In the genomic region with DNA sequence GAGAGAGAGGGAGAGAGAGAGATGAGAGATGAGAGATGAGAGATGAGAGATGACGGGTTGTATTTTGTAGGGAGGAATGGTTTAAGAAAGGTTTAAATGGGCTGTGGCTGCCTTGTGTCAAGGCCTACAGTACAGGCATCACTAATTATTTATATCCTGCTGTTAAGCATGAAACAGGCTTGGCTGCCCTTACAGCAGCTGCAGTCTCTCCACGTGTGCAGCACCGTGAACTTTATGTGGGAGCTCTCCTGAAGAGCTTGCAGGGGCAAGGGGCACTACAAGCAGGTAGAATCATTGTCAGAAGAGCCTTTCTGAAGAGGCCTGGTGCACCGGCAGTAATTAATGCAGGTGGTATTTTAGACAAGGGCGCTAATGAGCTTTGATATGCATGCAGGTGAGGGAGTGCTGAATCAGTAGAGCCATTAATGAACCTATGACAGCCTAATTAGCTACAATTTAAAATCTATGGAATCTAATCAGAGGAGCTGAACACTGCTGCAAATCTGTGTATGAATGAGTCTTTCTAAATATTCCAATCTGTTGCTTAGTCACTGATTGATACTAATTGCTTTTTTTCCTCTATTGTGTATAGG, we compare ENCODE assay signal across 16 mouse cellular contexts.
A peak's percentile ranks its signal among the peaks of the same experiment; 100 is the strongest.
DNase-seq lines count a peak whose midpoint lies in the region; ATAC-seq and TF ChIP-seq lines count a peak whose summit lies in the region.
"Had no signal": no experiment of that assay in that cellular context is flagged by ENCODE, and none has a peak within 500 bp of the region (broad histone marks: within the 10 kb centered on the region; RNA-seq: fewer than 3 reads in every experiment).

No protein-coding gene starts in this region.

- no peaks in the 10 kb centered on the region for H3K36me3 ChIP-seq in forebrain, embryonic 11.5 days (ENCODE audit: control insufficient read depth, insufficient read depth, low read length)
- H3K36me3 ChIP-seq in forebrain, embryonic 10.5 days (replicated peaks): no peaks in the 10 kb centered on the region
- no peaks in the 10 kb centered on the region for H3K36me3 ChIP-seq in forebrain, postnatal 0 days (ENCODE audit: insufficient read depth)
- H3K36me3 ChIP-seq in midbrain, embryonic 15.5 days (replicated peaks): no peaks in the 10 kb centered on the region
- H3K36me3 ChIP-seq: embryonic facial prominence, embryonic 13.5 days; intestine, embryonic 15.5 days; limb, embryonic 10.5 days; liver, embryonic 12.5 days; lung, embryonic 15.5 days had no signal

- no peak for DNase-seq in forebrain, embryonic 11.5 days (ENCODE audit: low spot score)
- DNase-seq in forebrain, embryonic 10.5 days (ENCODE audit: extremely low spot score, low spot score): no peak
- DNase-seq in brain, adult 2 months (ENCODE audit: low read depth, low spot score): peak; percentile 6
- DNase-seq in forebrain, postnatal 0 days: peak; percentile 14
- no peak for DNase-seq in left cerebral cortex, postnatal 4 days
- no peak for DNase-seq in lung, postnatal 10 days
- DNase-seq in adrenal gland, postnatal 36 days: no peak
- DNase-seq: adrenal gland, postnatal 25 days; cerebellum, postnatal 14 days; heart, postnatal 14 days had no signal

- no peaks in the 10 kb centered on the region; the same call in 1 of the 2 replicates for H3K4me1 ChIP-seq in forebrain, embryonic 11.5 days (replicated peaks; ENCODE audit: control insufficient read depth, insufficient read depth, low read length)
- peaks cover 4% of the 10 kb centered on the region; the same call in 1 of the 2 replicates for H3K4me1 ChIP-seq in forebrain, embryonic 10.5 days
- H3K4me1 ChIP-seq in forebrain, postnatal 0 days (ENCODE audit: insufficient read depth): no peaks in the 10 kb centered on the region
- peaks cover 3% of the 10 kb centered on the region for H3K4me1 ChIP-seq in midbrain, embryonic 15.5 days
- H3K4me1 ChIP-seq: embryonic facial prominence, embryonic 13.5 days; intestine, embryonic 15.5 days; limb, embryonic 10.5 days; liver, embryonic 12.5 days; lung, embryonic 15.5 days had no signal

- intact Hi-C loops in left cerebral cortex, postnatal 4 days (cut with DNase I): no loop called here

- no peak overlapping the region for H3K4me2 ChIP-seq in forebrain, embryonic 11.5 days (ENCODE audit: low read depth, low read length, severe bottlenecking)
- H3K4me2 ChIP-seq in forebrain, postnatal 0 days (ENCODE audit: low read depth): no peak overlapping the region
- no peak overlapping the region for H3K4me2 ChIP-seq in midbrain, embryonic 15.5 days
- H3K4me2 ChIP-seq: embryonic facial prominence, embryonic 13.5 days; intestine, embryonic 15.5 days; liver, embryonic 12.5 days; lung, embryonic 15.5 days had no signal

- ATAC-seq in forebrain, embryonic 11.5 days (replicated peaks; ENCODE audit: low FRiP score): peak; percentile 85
- peak; percentile 73 for ATAC-seq in forebrain, postnatal 0 days
- ATAC-seq in midbrain, embryonic 15.5 days (replicated peaks): peak; percentile 75
- ATAC-seq: intestine, embryonic 15.5 days; liver, embryonic 12.5 days had no signal

- no peaks in the 10 kb centered on the region for H3K9me3 ChIP-seq in forebrain, embryonic 11.5 days (ENCODE audit: control insufficient read depth, low read length)
- no peaks in the 10 kb centered on the region for H3K9me3 ChIP-seq in forebrain, embryonic 10.5 days
- no peaks in the 10 kb centered on the region for H3K9me3 ChIP-seq in forebrain, postnatal 0 days (ENCODE audit: low read length)
- H3K9me3 ChIP-seq in midbrain, embryonic 15.5 days: no peaks in the 10 kb centered on the region
- H3K9me3 ChIP-seq: embryonic facial prominence, embryonic 13.5 days; intestine, embryonic 15.5 days; limb, embryonic 10.5 days; liver, embryonic 12.5 days; lung, embryonic 15.5 days had no signal

- no peak overlapping the region for H3K9ac ChIP-seq in forebrain, embryonic 11.5 days (ENCODE audit: low read length)
- no peak overlapping the region for H3K9ac ChIP-seq in forebrain, postnatal 0 days
- H3K9ac ChIP-seq in midbrain, embryonic 15.5 days: no peak overlapping the region
- H3K9ac ChIP-seq: embryonic facial prominence, embryonic 13.5 days; intestine, embryonic 15.5 days; liver, embryonic 12.5 days; lung, embryonic 15.5 days had no signal

- WGBS in forebrain, embryonic 11.5 days: 33% methylated on average over 5 of the region's 5 CpGs
- 51% methylated on average over 5 of the region's 5 CpGs for WGBS in forebrain, embryonic 10.5 days
- 12% methylated on average over 5 of the region's 5 CpGs for WGBS in forebrain, postnatal 0 days
- 30% methylated on average over 5 of the region's 5 CpGs for WGBS in midbrain, embryonic 15.5 days

- H3K27ac ChIP-seq in forebrain, embryonic 11.5 days (ENCODE audit: low read depth, low read length): no peak overlapping the region
- no peak overlapping the region for H3K27ac ChIP-seq in forebrain, embryonic 10.5 days
- 0 out of 2 replicates have a peak overlapping the region, but pooled peaks have one; percentile 4 for H3K27ac ChIP-seq in forebrain, postnatal 0 days (ENCODE audit: low read depth, low read length)
- H3K27ac ChIP-seq in midbrain, embryonic 15.5 days: no peak overlapping the region
- H3K27ac ChIP-seq: embryonic facial prominence, embryonic 13.5 days; intestine, embryonic 15.5 days; limb, embryonic 10.5 days; liver, embryonic 12.5 days; lung, embryonic 15.5 days had no signal

- H3K27me3 ChIP-seq in forebrain, embryonic 11.5 days (ENCODE audit: control insufficient read depth, insufficient read depth, low read length): no peaks in the 10 kb centered on the region
- H3K27me3 ChIP-seq in forebrain, embryonic 10.5 days (ENCODE audit: poor library complexity, severe bottlenecking): no peaks in the 10 kb centered on the region
- H3K27me3 ChIP-seq in forebrain, postnatal 0 days (ENCODE audit: insufficient read depth, low read length): no peaks in the 10 kb centered on the region
- H3K27me3 ChIP-seq in midbrain, embryonic 15.5 days (replicated peaks): no peaks in the 10 kb centered on the region
- H3K27me3 ChIP-seq: embryonic facial prominence, embryonic 13.5 days; intestine, embryonic 15.5 days; liver, embryonic 12.5 days; lung, embryonic 15.5 days had no signal

- H3K4me3 ChIP-seq in forebrain, embryonic 11.5 days (ENCODE audit: low read depth, low read length): no peak overlapping the region
- no peak overlapping the region for H3K4me3 ChIP-seq in forebrain, embryonic 10.5 days
- H3K4me3 ChIP-seq in forebrain, postnatal 0 days (ENCODE audit: low read depth, low read length): no peak overlapping the region
- H3K4me3 ChIP-seq in midbrain, embryonic 15.5 days: no peak overlapping the region
- H3K4me3 ChIP-seq: embryonic facial prominence, embryonic 13.5 days; intestine, embryonic 15.5 days; limb, embryonic 10.5 days; liver, embryonic 12.5 days; lung, embryonic 15.5 days had no signal

- no peak for TF ChIP-seq CTCF in forebrain, postnatal 0 days (IDR thresholded peaks at IDR 0.05; ENCODE audit: low read depth)

Comparison
In these comparisons a context has a peak if more than half of its experiments do, and no peak if none do; other contexts are left out.
1. DNase-seq: peak in brain, adult 2 months (single experiment) and forebrain, postnatal 0 days (single experiment); none in forebrain, embryonic 11.5 days (single experiment), forebrain, embryonic 10.5 days (single experiment), left cerebral cortex, postnatal 4 days (single experiment), lung, postnatal 10 days (single experiment) and adrenal gland, postnatal 36 days (0 of 2).
2. Peak in every context shown above with its lines, with median percentiles within 50 percentile points of each other: ATAC-seq.